Mouse (Mus musculus) hindbrain, embryonic 14.5 days (tissue): ENCODE data around the gene Sdf2l1. TPM values are rescaled to one million over a fixed set of nuclear protein-coding genes. Genes with fewer than 3 reads are reported as not detected.
A peak's percentile ranks its signal among the peaks of the same experiment; 100 is the strongest.

ENCODE experiments used
- ATAC-seq: fragments of 200-750 bp; cut with Nextera tagmentation; 2 replicates; pipeline ENCODE4 v1.8.0; 2017; ENCODE audit warnings: moderate number of reproducible peaks, mild to moderate bottlenecking, moderate TSS enrichment, moderate library complexity; ENCODE audit not compliant: low FRiP score
- DNase-seq: peaks from one replicate; pipeline ENCODE4 v3.0.0-alpha.2; 2015; ENCODE audit warnings: low spot score
- H3K27ac ChIP-seq: fragments of 300-500 bp; sonication (generic); 2 replicates; pipeline ENCODE4 v1.5.1; 2014; ENCODE audit warnings: mild to moderate bottlenecking, moderate library complexity
- H3K27me3 ChIP-seq: fragments of 300-500 bp; sonication (generic); 2 replicates; pipeline ENCODE4 v1.6.1; 2014; ENCODE audit warnings: mild to moderate bottlenecking, low read length, mixed read lengths; ENCODE audit not compliant: control insufficient read depth, insufficient read depth
- H3K36me3 ChIP-seq: fragments of 300-500 bp; sonication (generic); replicated peaks from 2 replicates; pipeline ENCODE4 v1.6.1; 2014; ENCODE audit not compliant: control insufficient read depth, insufficient read depth
- H3K4me1 ChIP-seq: fragments of 300-500 bp; sonication (generic); replicated peaks from 2 replicates; pipeline ENCODE4 v1.6.1; 2014; ENCODE audit warnings: antibody characterized with exemption, low read length, mixed read lengths; ENCODE audit not compliant: control insufficient read depth, insufficient read depth
- H3K4me2 ChIP-seq: fragments of 300-500 bp; sonication (generic); replicated peaks from 2 replicates; pipeline ENCODE4 v1.6.1; 2014; ENCODE audit warnings: mild to moderate bottlenecking, moderate library complexity
- H3K4me3 ChIP-seq: fragments of 300-500 bp; sonication (generic); replicated peaks from 2 replicates; pipeline ENCODE4 v1.5.1; 2014; ENCODE audit warnings: mild to moderate bottlenecking, low read length
- H3K9ac ChIP-seq: fragments of 300-500 bp; sonication (generic); 2 replicates; pipeline ENCODE4 v1.6.1; 2014
- H3K9me3 ChIP-seq: fragments of 300-500 bp; sonication (generic); 2 replicates; pipeline ENCODE4 v1.6.1; 2016; ENCODE audit warnings: low read length; ENCODE audit not compliant: control insufficient read depth
- WGBS: fragments of 180-500 bp; shearing (Covaris S2); extraction: QIAGEN DNeasy Blood & Tissue Kit; methylation state at CpG from one replicate; pipeline ENCODE4 v1.1.7; 2014; 5-methylcytosine and 5-hydroxymethylcytosine counted together
- microRNA counts: library from miRNA; unstranded; fragments of <30 nt; microRNA quantifications from one replicate; lab custom pipeline; 2016
- microRNA-seq: library from miRNA; unstranded; fragments of <30 nt; microRNA quantifications from one replicate; pipeline ENCODE4, GENCODE M21; 2016
- polyA plus RNA-seq: library from polyadenylated mRNA; unstranded; fragments of >200 nt; fragmentation: Nextera tagmentation; extraction: Ambion mirVana; gene quantifications from 2 replicates; pipeline ENCODE4 v1.2.1, GENCODE M21; 2014

The Sdf2l1 gene
- polyA plus RNA-seq, 1 experiment from 2014 or later = 24.5 TPM

DNA sequence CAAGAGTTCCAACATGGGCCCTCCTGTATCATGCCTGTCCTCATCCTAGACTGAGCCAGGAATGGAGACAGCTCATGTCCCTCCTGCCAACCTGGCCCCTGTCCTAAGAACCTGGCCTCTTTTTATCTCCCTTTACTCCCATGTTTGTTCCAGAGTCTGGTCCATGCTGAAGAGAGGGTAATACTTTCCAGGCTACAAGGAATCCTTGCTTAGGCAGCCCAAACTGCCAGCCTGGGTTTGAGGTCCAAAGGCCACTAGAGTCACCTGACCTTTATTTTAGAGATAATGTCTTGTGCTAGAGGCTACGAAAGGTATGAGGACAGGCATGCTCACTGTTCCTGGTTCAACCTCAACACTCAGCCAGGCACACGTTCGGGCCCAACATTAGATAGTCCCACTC lies 35.2 kb downstream of the Sdf2l1 start:
- WGBS = 97% methylated on average over 3 of the region's 3 CpGs
- Histone ChIP-seq H3K4me3 (no peak overlapping the region), H3K4me2 (no peak overlapping the region), H3K27me3 (no peaks in the 10 kb centered on the region), H3K9me3 (no peaks in the 10 kb centered on the region), H3K36me3 (peaks cover 86% of the 10 kb centered on the region), H3K27ac (no peak overlapping the region), H3K9ac (no peak overlapping the region), H3K4me1 (no peaks in the 10 kb centered on the region)
- DNase-seq (no peak), ATAC-seq (no peak)

DNA sequence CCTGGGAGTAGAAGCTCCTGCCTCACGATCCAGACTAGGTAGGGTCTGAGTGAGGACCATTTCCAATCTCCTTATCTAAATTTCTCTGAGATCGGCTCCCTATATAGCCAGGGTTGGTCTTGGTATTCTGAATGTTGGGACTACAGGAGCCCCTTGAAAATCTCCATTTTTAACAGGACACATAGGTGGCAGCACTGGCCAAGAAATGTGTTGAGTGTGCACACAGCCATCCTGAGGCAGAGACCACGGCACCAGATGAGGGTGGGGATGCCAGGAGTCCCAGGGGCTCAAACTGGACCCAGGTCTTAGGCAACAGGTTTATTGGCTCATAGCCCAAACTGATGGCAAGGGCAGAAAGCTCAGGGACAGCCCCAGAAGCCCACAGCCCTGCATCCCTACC lies 43.8 kb downstream of the Sdf2l1 start:
- ATAC-seq (peak; percentile 32; the same call in 1 of the 2 replicates), DNase-seq (no peak)
- no peak overlapping the region for H3K27ac ChIP-seq
- H3K9ac ChIP-seq = no peak overlapping the region
- H3K4me3 ChIP-seq = no peak overlapping the region
- no peak overlapping the region for H3K4me2 ChIP-seq
- 64% methylated on average over 3 of the region's 3 CpGs for WGBS
- no peaks in the 10 kb centered on the region for H3K4me1 ChIP-seq
- no peaks in the 10 kb centered on the region for H3K9me3 ChIP-seq
- no peaks in the 10 kb centered on the region for H3K27me3 ChIP-seq
- peaks cover 100% of the 10 kb centered on the region for H3K36me3 ChIP-seq

DNA sequence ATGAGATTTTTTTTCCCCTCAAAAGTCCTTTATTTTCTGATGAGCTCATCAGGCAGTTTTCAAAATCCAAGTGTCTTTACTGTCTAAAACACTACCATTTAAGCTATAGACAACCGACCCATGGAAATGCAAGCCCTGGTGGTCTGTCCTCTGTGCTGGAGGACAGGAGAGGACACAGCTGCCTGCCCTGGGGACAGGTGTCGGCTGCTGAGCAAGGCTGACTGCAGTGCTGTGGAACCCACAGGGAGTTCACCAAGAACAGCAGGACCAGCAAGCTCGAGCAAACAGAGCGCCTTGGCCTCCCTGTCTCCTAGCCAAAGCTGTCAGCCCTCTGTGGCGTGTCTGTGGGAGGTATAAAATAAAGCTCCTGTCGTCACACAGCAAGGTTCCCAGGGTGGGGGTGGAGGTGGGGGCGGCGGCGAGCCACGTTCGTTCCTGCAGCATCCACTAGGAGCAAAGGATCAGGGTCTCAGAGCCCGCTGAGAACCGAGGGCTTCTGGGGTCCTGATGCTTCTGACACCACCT lies 45.5 kb downstream of the Sdf2l1 start:
- Histone ChIP-seq H3K36me3 (peaks cover 100% of the 10 kb centered on the region), H3K27me3 (no peaks in the 10 kb centered on the region), H3K4me2 (no peak overlapping the region), H3K9me3 (no peaks in the 10 kb centered on the region), H3K9ac (no peak overlapping the region), H3K4me3 (no peak overlapping the region), H3K4me1 (no peaks in the 10 kb centered on the region), H3K27ac (no peak overlapping the region)
- ATAC-seq (no peak), DNase-seq (no peak)
- 77% methylated on average over 13 of the region's 13 CpGs for WGBS

DNA sequence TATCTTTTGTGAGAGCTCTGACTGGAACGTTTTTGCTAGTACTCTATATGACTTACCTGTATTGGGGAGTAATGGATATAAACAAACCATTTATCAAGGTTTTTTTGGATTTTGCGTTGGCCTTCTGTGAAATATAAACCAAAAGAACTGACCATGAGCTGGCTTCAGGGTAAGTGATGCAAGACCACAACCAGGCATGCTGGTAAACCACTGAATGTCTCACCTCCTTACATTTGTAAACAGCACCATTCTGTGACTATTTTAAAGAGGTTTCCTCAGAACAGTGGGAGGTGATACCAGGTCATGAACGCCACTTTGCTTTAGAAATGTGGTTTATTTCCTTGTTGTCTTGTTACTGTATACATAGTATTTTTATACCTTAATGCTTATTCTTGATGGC lies 45.9 kb downstream of the Sdf2l1 start:
- Histone ChIP-seq H3K9me3 (no peaks in the 10 kb centered on the region), H3K9ac (no peak overlapping the region), H3K4me3 (no peak overlapping the region), H3K27ac (no peak overlapping the region), H3K4me1 (no peaks in the 10 kb centered on the region), H3K27me3 (no peaks in the 10 kb centered on the region), H3K36me3 (peaks cover 100% of the 10 kb centered on the region), H3K4me2 (no peak overlapping the region)
- ATAC-seq = no peak
- DNase-seq = no peak
- WGBS = 91% methylated on average over 3 of the region's 3 CpGs

DNA sequence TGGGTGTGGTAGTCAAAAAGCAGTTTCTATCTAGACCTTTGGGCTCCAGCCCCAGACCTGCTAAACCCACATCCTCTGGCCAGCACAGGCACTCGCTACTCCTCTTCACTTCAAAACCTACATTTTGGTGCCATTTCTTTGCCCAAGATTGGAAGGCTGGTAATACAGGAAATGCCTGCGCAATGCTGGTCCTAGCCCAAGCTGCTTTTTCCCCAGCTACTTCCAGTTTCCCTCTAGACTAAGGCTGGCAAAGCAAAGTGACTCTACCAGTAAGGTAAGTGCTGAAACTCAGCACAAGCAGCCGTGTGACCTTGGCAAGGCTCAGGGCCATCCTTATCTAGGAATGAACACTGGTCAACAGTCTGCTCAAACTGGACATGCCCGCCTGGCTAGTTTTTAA lies 46.5 kb downstream of the Sdf2l1 start:
- no peak for DNase-seq
- no peak overlapping the region for H3K4me2 ChIP-seq
- no peaks in the 10 kb centered on the region for H3K4me1 ChIP-seq
- H3K27ac ChIP-seq = no peak overlapping the region
- no peak overlapping the region for H3K4me3 ChIP-seq
- 96% methylated on average over 4 of the region's 4 CpGs for WGBS
- no peak overlapping the region for H3K9ac ChIP-seq
- H3K27me3 ChIP-seq = no peaks in the 10 kb centered on the region
- H3K36me3 ChIP-seq = peaks cover 100% of the 10 kb centered on the region
- no peak for ATAC-seq
- H3K9me3 ChIP-seq = no peaks in the 10 kb centered on the region

DNA sequence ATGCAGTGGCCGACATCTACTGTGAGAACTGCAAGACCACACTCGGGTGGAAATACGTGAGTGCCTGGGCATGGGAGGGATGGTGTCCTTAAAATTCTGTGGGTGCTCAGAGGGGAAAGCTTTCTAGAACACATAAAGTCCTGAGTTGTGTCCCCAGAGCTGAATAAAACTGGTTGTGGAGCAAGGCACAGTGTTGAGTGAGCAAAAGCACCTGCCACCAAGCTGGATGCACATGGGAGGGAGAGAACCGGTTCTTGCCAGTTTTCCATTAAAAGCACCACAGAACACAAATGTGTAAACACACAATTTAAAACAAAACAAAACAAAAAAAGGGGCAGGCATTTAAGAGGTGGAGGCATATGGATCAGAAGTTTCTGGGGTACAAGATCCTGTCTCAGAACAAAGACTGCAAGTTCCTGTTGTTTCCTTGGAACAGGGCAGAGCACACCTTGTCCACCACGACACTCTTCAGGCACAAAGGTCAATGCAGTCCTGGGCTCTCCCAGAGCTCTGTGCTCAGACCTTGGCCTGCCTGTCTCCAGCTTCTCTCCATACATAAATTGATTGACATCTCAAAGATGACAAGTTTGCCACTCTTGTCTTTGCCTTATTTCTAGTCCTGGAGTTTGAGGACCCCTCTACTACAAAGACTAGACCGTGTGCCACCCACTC lies 49.9 kb downstream of the Sdf2l1 start:
- WGBS = 92% methylated on average over 6 of the region's 6 CpGs
- peaks cover 94% of the 10 kb centered on the region for H3K36me3 ChIP-seq
- no peaks in the 10 kb centered on the region for H3K27me3 ChIP-seq

More for the DNA sequence above, 49.9 kb downstream of the Sdf2l1 start:
- H3K27ac ChIP-seq = no peak overlapping the region
- no peaks in the 10 kb centered on the region for H3K9me3 ChIP-seq
- H3K4me1 ChIP-seq = no peaks in the 10 kb centered on the region
- H3K4me3 ChIP-seq = no peak overlapping the region
- H3K4me2 ChIP-seq = no peak overlapping the region
- ATAC-seq (no peak), DNase-seq (no peak)
- no peak overlapping the region for H3K9ac ChIP-seq

MicroRNAs encoded within 50 kb of the gene (microRNA counts, 519-probe panel; counts per million panel counts)
- microRNA mmu-miR-130b (lab: Ali Mortazavi, UCI) (5,802 counts per million, percentile 73 among the panel's probes with 10 or more counts), microRNA mmu-miR-301b (lab: Ali Mortazavi, UCI) (4,076 counts per million, percentile 29 among the panel's probes with 10 or more counts)

Small RNA genes lying within 50 kb of the gene (microRNA-seq; reads per million reads assigned to microRNA genes)
- gene Mir130b (4,257 reads per million, percentile 90 among the genes with 10 or more reads in this experiment), gene Mir301b (158 reads per million, percentile 56 among the genes with 10 or more reads in this experiment)

Other genes starting within 250 kb of the Sdf2l1 start
- gene Ppm1f, start 235.9 kb downstream of the Sdf2l1 start, polyA plus RNA-seq = 20.3 and 22.1 TPM in 2 replicates
- gene Mapk1, start 149.0 kb downstream of the Sdf2l1 start, polyA plus RNA-seq = 223 and 236 TPM in 2 replicates
- gene Ypel1, start 62.7 kb downstream of the Sdf2l1 start, polyA plus RNA-seq = 118 and 124 TPM in 2 replicates
- gene Ppil2, start 21.1 kb downstream of the Sdf2l1 start, polyA plus RNA-seq = 128 and 136 TPM in 2 replicates
- 11.8 and 11.9 TPM in 2 replicates for gene 2610318N02Rik, start 7.2 kb downstream of the Sdf2l1 start, polyA plus RNA-seq
- gene Ydjc, start 12.2 kb upstream of the Sdf2l1 start, polyA plus RNA-seq = 47.5 and 49.2 TPM in 2 replicates
- gene Ccdc116, start 14.8 kb upstream of the Sdf2l1 start, polyA plus RNA-seq = 3.6 and 3.7 TPM in 2 replicates
- gene Ube2l3, start 70.3 kb upstream of the Sdf2l1 start, polyA plus RNA-seq = 278 and 290 TPM in 2 replicates
- 2.0 and 2.2 TPM in 2 replicates for gene Rimbp3, start 76.2 kb upstream of the Sdf2l1 start, polyA plus RNA-seq
- 5.1 and 5.5 TPM in 2 replicates for gene Hic2, start 101.2 kb upstream of the Sdf2l1 start, polyA plus RNA-seq
- 36.6 and 45.7 TPM in 2 replicates for gene Tmem191c, start 143.7 kb upstream of the Sdf2l1 start, polyA plus RNA-seq
- gene Serpind1, start 199.0 kb upstream of the Sdf2l1 start, polyA plus RNA-seq = 1.7 and 2.4 TPM in 2 replicates